Mouse (Mus musculus) heart, embryonic 13.5 days (tissue): ENCODE measurements around the gene Dis3l2. TPM values are rescaled to one million over a fixed set of nuclear protein-coding genes. Genes with fewer than 3 reads are reported as not detected.
A peak's percentile ranks its signal among the peaks of the same experiment; 100 is the strongest.

Experiments used
- ATAC-seq: fragments of 200-750 bp; cut with Nextera tagmentation; 2 replicates; pipeline ENCODE4 v1.8.0; 2017; ENCODE audit warnings: moderate TSS enrichment; ENCODE audit not compliant: insufficient number of reproducible peaks, low FRiP score, low TSS enrichment; ENCODE audit errors: extremely low read depth
- H3K27ac ChIP-seq: fragments of 300-500 bp; sonication (generic); replicated peaks from 2 replicates; pipeline ENCODE4 v1.5.1; 2015; ENCODE audit warnings: moderate library complexity, mild to moderate bottlenecking, inconsistent platforms
- H3K27me3 ChIP-seq: fragments of 300-500 bp; sonication (generic); replicated peaks from 2 replicates; pipeline ENCODE4 v1.6.1; 2015; ENCODE audit warnings: mild to moderate bottlenecking, inconsistent platforms
- H3K36me3 ChIP-seq: fragments of 300-500 bp; sonication (generic); 2 replicates; pipeline ENCODE4 v1.6.1; 2015; ENCODE audit warnings: mild to moderate bottlenecking, inconsistent platforms
- H3K4me1 ChIP-seq: fragments of 300-500 bp; sonication (generic); 2 replicates; pipeline ENCODE4 v1.6.1; 2015; ENCODE audit warnings: inconsistent platforms
- H3K4me2 ChIP-seq: fragments of 300-500 bp; sonication (generic); 2 replicates; pipeline ENCODE4 v1.6.1; 2015; ENCODE audit warnings: inconsistent platforms, mild to moderate bottlenecking, moderate library complexity
- H3K4me3 ChIP-seq: fragments of 300-500 bp; sonication (generic); 2 replicates; pipeline ENCODE4 v1.5.1; 2015; ENCODE audit warnings: moderate library complexity, mild to moderate bottlenecking, inconsistent platforms
- H3K9ac ChIP-seq: fragments of 300-500 bp; sonication (generic); 2 replicates; pipeline ENCODE4 v1.6.1; 2015; ENCODE audit warnings: inconsistent platforms, mild to moderate bottlenecking, moderate library complexity
- H3K9me3 ChIP-seq: fragments of 300-500 bp; sonication (generic); 2 replicates; pipeline ENCODE4 v1.6.1; 2016; ENCODE audit warnings: inconsistent platforms
- WGBS: fragments of 180-500 bp; shearing (Covaris S2); methylation state at CpG from one replicate; pipeline ENCODE4 v1.1.7; 2015; ENCODE audit warnings: mixed read lengths; 5-methylcytosine and 5-hydroxymethylcytosine counted together
- polyA plus RNA-seq: library from polyadenylated mRNA; unstranded; fragments of >200 nt; fragmentation: Nextera tagmentation; extraction: Ambion mirVana; gene quantifications from 2 replicates; pipeline ENCODE4 v1.2.1, GENCODE M21; 2015

Gene Dis3l2
- polyA plus RNA-seq, 1 experiment from 2014 or later = 15.0 TPM

DNA sequence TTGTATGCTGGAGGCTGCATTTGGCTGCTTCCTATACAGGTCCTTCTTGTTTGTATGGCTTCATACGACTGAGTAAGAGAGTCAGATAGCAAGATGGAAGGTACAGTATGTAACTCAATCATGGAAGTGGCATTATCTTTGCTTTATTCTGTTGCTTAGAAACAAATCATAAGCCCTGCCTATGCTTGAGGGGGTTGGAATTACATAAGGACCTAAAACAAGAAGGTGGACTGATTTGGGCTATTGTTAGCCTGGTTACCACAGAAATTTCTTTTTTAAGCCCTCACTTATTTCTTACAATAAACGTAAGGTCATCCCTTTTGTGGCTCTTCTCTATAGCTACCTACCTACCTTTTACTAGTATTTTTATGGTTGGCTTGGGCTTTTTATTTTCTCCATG, 131.4 kb downstream of the Dis3l2 start:
- Histone ChIP-seq H3K27ac (0 out of 2 replicates have a peak overlapping the region, but pooled peaks have one; percentile 12), H3K4me3 (no peak overlapping the region), H3K4me1 (peaks cover 17% of the 10 kb centered on the region), H3K36me3 (no peaks in the 10 kb centered on the region), H3K27me3 (no peaks in the 10 kb centered on the region), H3K9me3 (no peaks in the 10 kb centered on the region), H3K4me2 (no peak overlapping the region), H3K9ac (no peak overlapping the region)
- WGBS = 46% methylated on average over 2 of the region's 2 CpGs
- ATAC-seq = no peak

- no peaks in the 10 kb centered on the region for H3K9me3 ChIP-seq
- H3K36me3 ChIP-seq = peaks cover 4% of the 10 kb centered on the region; the same call in 1 of the 2 replicates
- no peaks in the 10 kb centered on the region for H3K27me3 ChIP-seq
- H3K4me2 ChIP-seq = no peak overlapping the region
- H3K4me1 ChIP-seq = peaks cover 4% of the 10 kb centered on the region; the same call in 1 of the 2 replicates
- H3K27ac ChIP-seq = no peak overlapping the region
- 47% methylated on average over 2 of the region's 2 CpGs for WGBS
- no peak overlapping the region for H3K4me3 ChIP-seq
- ATAC-seq = no peak
- no peak overlapping the region for H3K9ac ChIP-seq
Observed at GRCm38 (mm10) chr1:86850754-86851153, 147.1 kb downstream of the Dis3l2 start.

DNA sequence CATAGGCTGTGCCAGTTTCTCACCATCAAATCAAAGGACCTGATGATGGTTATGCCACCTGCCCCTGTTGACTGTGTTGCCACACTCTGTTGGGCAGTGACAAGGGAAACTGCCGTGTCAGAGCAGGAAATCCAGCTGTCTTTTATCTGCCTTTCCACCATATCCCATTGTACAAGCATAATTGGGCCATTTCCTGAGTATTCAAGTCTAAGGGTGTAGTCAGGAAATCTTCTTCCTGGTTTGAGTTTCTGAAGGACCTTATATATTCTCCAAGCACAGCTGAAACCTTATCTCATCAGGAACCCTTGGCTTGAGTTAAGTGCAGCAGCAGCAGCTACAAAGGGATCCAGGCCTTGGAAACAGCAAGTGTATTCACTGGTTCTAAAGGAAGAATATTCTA, 155.3 kb downstream of the Dis3l2 start:
- Histone ChIP-seq H3K27me3 (no peaks in the 10 kb centered on the region), H3K4me2 (no peak overlapping the region), H3K4me1 (peaks cover 22% of the 10 kb centered on the region), H3K36me3 (peaks cover 18% of the 10 kb centered on the region), H3K9me3 (no peaks in the 10 kb centered on the region), H3K4me3 (no peak overlapping the region), H3K27ac (peak overlapping the region; percentile 71; the same call in 1 of the 2 replicates), H3K9ac (no peak overlapping the region)
- ATAC-seq = no peak
- WGBS = 48% methylated on average over 1 of the region's 1 CpGs

- peaks cover 18% of the 10 kb centered on the region for H3K4me1 ChIP-seq
- H3K36me3 ChIP-seq = peaks cover 18% of the 10 kb centered on the region
- H3K27me3 ChIP-seq = no peaks in the 10 kb centered on the region
- H3K4me3 ChIP-seq = no peak overlapping the region
- ATAC-seq = no peak
- no peak overlapping the region for H3K4me2 ChIP-seq
- H3K9ac ChIP-seq = no peak overlapping the region
- no peaks in the 10 kb centered on the region for H3K9me3 ChIP-seq
- peak overlapping the region; percentile 71 for H3K27ac ChIP-seq
- 20% methylated on average over 1 of the region's 1 CpGs for WGBS
Observed at GRCm38 (mm10) chr1:86859371-86859770, 155.8 kb downstream of the Dis3l2 start.

DNA sequence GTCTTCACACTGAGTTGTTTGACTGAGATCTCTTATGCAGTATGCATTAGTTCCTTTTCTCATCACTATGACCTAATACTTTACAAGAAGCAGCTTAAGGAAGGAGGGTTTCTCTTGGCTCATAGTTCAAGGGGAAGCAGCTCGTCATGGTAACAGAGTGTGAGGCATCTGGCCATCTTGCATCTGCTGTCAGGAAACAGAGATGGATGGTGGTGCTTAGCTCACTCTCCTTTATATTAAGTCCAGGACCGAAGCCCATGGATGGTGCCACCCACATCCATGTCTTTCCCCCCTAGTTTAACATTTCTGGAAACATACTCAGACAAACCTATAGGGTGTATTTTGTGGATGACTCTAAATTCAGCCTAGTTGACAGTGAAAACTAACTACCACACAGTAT, 170.1 kb downstream of the Dis3l2 start:
- Histone ChIP-seq H3K4me2 (no peak overlapping the region), H3K36me3 (peaks cover 12% of the 10 kb centered on the region; the same call in 1 of the 2 replicates), H3K27me3 (no peaks in the 10 kb centered on the region), H3K4me1 (no peaks in the 10 kb centered on the region), H3K27ac (no peak overlapping the region), H3K9me3 (no peaks in the 10 kb centered on the region), H3K9ac (no peak overlapping the region), H3K4me3 (no peak overlapping the region)
- no peak for ATAC-seq
- WGBS = 68% methylated on average over 2 of the region's 2 CpGs

DNA sequence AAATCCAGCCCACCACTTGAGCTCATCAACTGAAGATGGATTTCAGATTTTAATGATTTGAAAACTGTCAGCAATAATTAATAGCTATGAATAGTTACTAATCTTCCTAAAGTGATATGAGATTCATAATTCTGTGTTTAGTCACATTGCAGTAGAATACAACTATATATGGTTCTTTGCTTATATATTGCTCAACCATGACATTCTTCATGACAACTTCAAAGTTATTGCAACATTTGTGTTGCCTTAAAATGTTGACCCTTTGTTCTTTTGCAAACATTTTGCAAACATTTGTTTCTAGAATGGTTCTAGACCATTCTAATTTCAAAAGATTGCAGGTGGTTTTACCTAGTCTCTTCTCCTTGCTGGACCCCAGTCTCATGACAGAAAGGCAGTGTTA, 175.1 kb downstream of the Dis3l2 start:
- H3K4me1 ChIP-seq = no peaks in the 10 kb centered on the region
- H3K4me3 ChIP-seq = no peak overlapping the region
- H3K36me3 ChIP-seq = no peaks in the 10 kb centered on the region
- H3K9ac ChIP-seq = no peak overlapping the region
- H3K4me2 ChIP-seq = no peak overlapping the region
- no peak overlapping the region for H3K27ac ChIP-seq
- H3K9me3 ChIP-seq = no peaks in the 10 kb centered on the region
- no peaks in the 10 kb centered on the region for H3K27me3 ChIP-seq
- ATAC-seq = no peak

GRCm38 (mm10) chr1:86879547-86879946, 175.9 kb downstream of the Dis3l2 start:
- H3K27ac ChIP-seq = no peak overlapping the region
- WGBS = 81% methylated on average over 2 of the region's 2 CpGs
- no peak overlapping the region for H3K4me3 ChIP-seq
- no peaks in the 10 kb centered on the region for H3K9me3 ChIP-seq
- ATAC-seq = no peak
- no peaks in the 10 kb centered on the region for H3K4me1 ChIP-seq
- no peak overlapping the region for H3K9ac ChIP-seq
- H3K36me3 ChIP-seq = no peaks in the 10 kb centered on the region
- no peaks in the 10 kb centered on the region for H3K27me3 ChIP-seq
- no peak overlapping the region for H3K4me2 ChIP-seq

- Histone ChIP-seq H3K27ac (no peak overlapping the region), H3K4me3 (no peak overlapping the region), H3K9ac (no peak overlapping the region), H3K4me1 (no peaks in the 10 kb centered on the region), H3K27me3 (no peaks in the 10 kb centered on the region), H3K4me2 (no peak overlapping the region), H3K36me3 (no peaks in the 10 kb centered on the region), H3K9me3 (no peaks in the 10 kb centered on the region)
- ATAC-seq = no peak
- WGBS = 85% methylated on average over 1 of the region's 1 CpGs
Observed at GRCm38 (mm10) chr1:86887060-86887459, 183.5 kb downstream of the Dis3l2 start.

DNA sequence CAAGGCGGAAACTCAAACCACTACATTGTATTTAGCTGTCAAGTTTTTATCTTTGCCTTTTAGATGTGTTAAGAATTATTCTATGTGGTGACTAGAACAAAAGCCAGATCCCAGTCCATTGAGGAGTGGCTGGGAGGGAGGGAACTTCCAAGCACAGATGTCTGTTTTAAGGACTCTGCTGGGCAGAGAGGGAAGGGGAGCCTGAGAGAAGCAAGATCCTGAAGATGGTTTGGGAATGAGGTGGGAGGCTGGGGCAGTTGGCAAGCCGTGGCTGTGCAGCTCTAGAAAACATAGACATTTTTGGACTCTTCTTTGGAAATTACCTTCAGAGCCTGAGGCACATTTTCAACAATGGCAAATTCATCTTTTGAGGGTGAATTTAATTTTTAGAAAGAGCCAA, 208.9 kb downstream of the Dis3l2 start:
- no peaks in the 10 kb centered on the region for H3K9me3 ChIP-seq
- no peak overlapping the region for H3K4me3 ChIP-seq
- H3K9ac ChIP-seq = no peak overlapping the region
- H3K4me2 ChIP-seq = no peak overlapping the region
- H3K27ac ChIP-seq = no peak overlapping the region
- no peaks in the 10 kb centered on the region for H3K27me3 ChIP-seq
- 52% methylated on average over 2 of the region's 2 CpGs for WGBS
- no peak for ATAC-seq
- no peaks in the 10 kb centered on the region for H3K36me3 ChIP-seq
- peaks cover 9% of the 10 kb centered on the region; the same call in 1 of the 2 replicates for H3K4me1 ChIP-seq

GRCm38 (mm10) chr1:86913896-86914295, 210.3 kb downstream of the Dis3l2 start:
- Histone ChIP-seq H3K9me3 (no peaks in the 10 kb centered on the region), H3K36me3 (no peaks in the 10 kb centered on the region), H3K27me3 (no peaks in the 10 kb centered on the region), H3K4me1 (peaks cover 12% of the 10 kb centered on the region), H3K4me2 (no peak overlapping the region), H3K4me3 (no peak overlapping the region), H3K27ac (no peak overlapping the region), H3K9ac (no peak overlapping the region)
- 78% methylated on average over 3 of the region's 3 CpGs for whole genome bisulfite sequencing
- no peak for ATAC-seq

DNA sequence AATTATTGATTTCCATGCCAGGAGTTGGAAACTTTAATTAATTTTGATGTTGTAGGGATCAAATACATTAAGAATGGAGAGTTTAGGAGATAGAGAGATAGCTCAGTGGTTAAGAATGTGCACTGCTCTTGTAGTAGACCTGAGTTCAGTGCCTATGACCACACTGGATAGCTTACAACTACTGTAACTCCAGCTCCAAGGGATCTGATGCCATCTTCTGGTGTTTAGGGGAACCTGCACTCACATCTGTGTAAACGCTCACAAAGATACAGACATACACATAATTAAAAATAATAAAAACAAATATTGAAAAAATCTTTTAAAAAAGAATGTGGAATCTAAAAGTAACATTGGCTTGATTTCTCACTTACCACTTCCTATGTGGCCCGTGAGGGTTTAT, 211.1 kb downstream of the Dis3l2 start:
- H3K9me3 ChIP-seq = no peaks in the 10 kb centered on the region
- no peak for ATAC-seq
- H3K27me3 ChIP-seq = no peaks in the 10 kb centered on the region
- H3K9ac ChIP-seq = no peak overlapping the region
- H3K4me2 ChIP-seq = no peak overlapping the region
- no peak overlapping the region for H3K4me3 ChIP-seq
- no peaks in the 10 kb centered on the region for H3K36me3 ChIP-seq
- H3K27ac ChIP-seq = no peak overlapping the region
- H3K4me1 ChIP-seq = peaks cover 12% of the 10 kb centered on the region
- WGBS = 87% methylated on average over 2 of the region's 2 CpGs

GRCm38 (mm10) chr1:86916355-86916984, 212.9 kb downstream of the Dis3l2 start:
- Histone ChIP-seq H3K4me1 (peaks cover 12% of the 10 kb centered on the region), H3K27ac (no peak overlapping the region), H3K4me2 (no peak overlapping the region), H3K9ac (no peak overlapping the region), H3K36me3 (no peaks in the 10 kb centered on the region), H3K4me3 (no peak overlapping the region), H3K9me3 (no peaks in the 10 kb centered on the region), H3K27me3 (no peaks in the 10 kb centered on the region)
- ATAC-seq = no peak
- WGBS = 68% methylated on average over 8 of the region's 8 CpGs
